Mouse (Mus musculus) midbrain, embryonic 11.5 days (tissue): ENCODE results near the gene Prr36. TPM values are rescaled to one million over a fixed set of nuclear protein-coding genes. Genes with fewer than 3 reads are reported as not detected.

Experiments
- ATAC-seq: fragments of 200-750 bp; cut with Nextera tagmentation; 2 replicates; pipeline ENCODE4 v1.8.0; 2017; ENCODE audit warnings: moderate TSS enrichment, moderate library complexity; ENCODE audit not compliant: low FRiP score
- DNase-seq: peaks from one replicate; pipeline ENCODE4 v3.0.0; 2015; ENCODE audit warnings: low spot score; ENCODE audit errors: missing footprints
- H3K27ac ChIP-seq: fragments of 300-500 bp; sonication (generic); 2 replicates; pipeline ENCODE4 v1.5.1; 2014; ENCODE audit warnings: low read depth, low read length
- H3K27me3 ChIP-seq: fragments of 300-500 bp; sonication (generic); 2 replicates; pipeline ENCODE4 v1.6.1; 2014; ENCODE audit warnings: mild to moderate bottlenecking, low read length, moderate library complexity, mixed read lengths; ENCODE audit not compliant: control insufficient read depth, insufficient read depth
- H3K36me3 ChIP-seq: fragments of 300-500 bp; sonication (generic); 2 replicates; pipeline ENCODE4 v1.6.1; 2014; ENCODE audit warnings: mild to moderate bottlenecking, low read length, moderate library complexity, mixed read lengths; ENCODE audit not compliant: control insufficient read depth, insufficient read depth
- H3K4me1 ChIP-seq: fragments of 300-500 bp; sonication (generic); 2 replicates; pipeline ENCODE4 v1.6.1; 2014; ENCODE audit warnings: low read length; ENCODE audit not compliant: control insufficient read depth, insufficient read depth
- H3K4me2 ChIP-seq: fragments of 300-500 bp; sonication (generic); 2 replicates; pipeline ENCODE4 v1.6.1; 2014; ENCODE audit warnings: mild to moderate bottlenecking, moderate library complexity
- H3K4me3 ChIP-seq: fragments of 300-500 bp; sonication (generic); 2 replicates; pipeline ENCODE4 v1.5.1; 2014; ENCODE audit warnings: low read depth, low read length
- H3K9ac ChIP-seq: fragments of 300-500 bp; sonication (generic); 2 replicates; pipeline ENCODE4 v1.6.1; 2014; ENCODE audit warnings: low read length
- H3K9me3 ChIP-seq: fragments of 300-500 bp; sonication (generic); 2 replicates; pipeline ENCODE4 v1.6.1; 2016; ENCODE audit warnings: low read length; ENCODE audit not compliant: control insufficient read depth
- WGBS: fragments of 180-500 bp; shearing (Covaris S2); extraction: QIAGEN DNeasy Blood & Tissue Kit; methylation state at CpG from one replicate; pipeline ENCODE4 v1.1.7; 2014; 5-methylcytosine and 5-hydroxymethylcytosine counted together
- polyA plus RNA-seq: library from polyadenylated mRNA; unstranded; fragments of >200 nt; fragmentation: Nextera tagmentation; extraction: Ambion mirVana; gene quantifications from 2 replicates; pipeline ENCODE4 v1.2.1, GENCODE M21; 2014

Prr36 gene
- polyA plus RNA-seq, 1 experiment from 2014 or later: 31.9 TPM

DNA sequence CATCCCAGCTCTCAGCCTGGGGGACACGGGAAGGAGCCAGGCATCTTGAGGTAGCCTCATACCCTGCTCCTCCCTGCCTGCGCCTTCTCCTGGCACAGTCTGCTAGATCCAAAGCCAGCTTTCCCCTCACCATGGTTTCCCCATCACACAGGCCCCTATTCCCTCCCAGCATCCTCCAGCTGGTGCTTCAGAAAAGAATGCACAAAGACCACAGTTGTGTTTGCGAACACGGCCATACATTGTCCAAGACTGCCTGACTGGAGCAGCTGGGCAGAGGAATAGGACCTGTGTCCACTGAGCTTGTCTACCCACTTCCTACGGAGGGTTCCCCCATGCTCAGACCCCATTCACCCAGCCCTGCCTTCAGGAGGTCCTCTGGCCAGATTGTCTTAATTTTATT, 25.0 kb downstream of the Prr36 start:
- ATAC-seq (peak; percentile 40; the same call in 1 of the 2 replicates), DNase-seq (peak; percentile 87)
- Histone ChIP-seq H3K27ac (peak overlapping the region; percentile 57), H3K36me3 (peaks cover under 1% of the 10 kb centered on the region; the same call in 1 of the 2 replicates), H3K9ac (peak overlapping the region; percentile 44), H3K4me2 (no peak overlapping the region), H3K4me3 (no peak overlapping the region), H3K9me3 (no peaks in the 10 kb centered on the region), H3K4me1 (peaks cover 14% of the 10 kb centered on the region), H3K27me3 (no peaks in the 10 kb centered on the region)
- 50% methylated on average over 5 of the region's 5 CpGs for WGBS

DNA sequence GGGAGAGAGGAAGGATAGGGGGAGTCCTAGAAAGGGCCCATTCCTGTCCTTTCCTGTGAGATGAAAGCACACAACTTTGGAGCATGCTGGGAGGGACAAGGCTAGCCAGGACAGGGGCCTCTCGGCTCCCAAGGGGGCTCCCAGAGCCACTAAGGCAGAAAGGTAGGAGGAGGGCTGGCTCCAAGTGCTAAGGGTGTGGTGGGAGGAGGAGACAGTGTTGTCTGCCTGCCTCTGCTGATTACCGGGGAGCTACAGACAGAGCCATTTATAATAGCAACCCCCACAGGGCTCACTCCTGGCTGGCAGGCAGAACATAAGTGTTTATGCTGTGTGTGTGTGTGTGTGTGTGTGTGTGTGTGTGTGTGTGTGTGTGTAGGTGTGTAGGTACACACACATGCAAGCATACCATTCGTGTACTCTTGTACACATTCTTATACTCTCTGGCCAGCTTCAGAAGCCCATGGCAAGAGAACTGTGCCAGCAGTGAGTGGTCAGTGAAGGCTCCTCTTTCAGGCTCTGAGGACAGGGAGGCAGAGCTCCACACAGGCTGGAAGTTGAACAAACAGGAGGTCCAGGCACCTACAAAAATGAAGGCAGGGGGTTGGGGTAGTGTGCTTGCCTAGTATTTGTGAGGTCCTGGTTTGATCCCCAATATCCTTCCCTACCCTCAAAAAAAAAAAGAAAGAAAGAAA, 28.1 kb downstream of the Prr36 start:
- peak; percentile 64 for DNase-seq
- Histone ChIP-seq H3K4me1 (peaks cover 14% of the 10 kb centered on the region), H3K27ac (no peak overlapping the region), H3K27me3 (no peaks in the 10 kb centered on the region), H3K4me2 (no peak overlapping the region), H3K9ac (no peak overlapping the region), H3K36me3 (peaks cover 3% of the 10 kb centered on the region), H3K4me3 (no peak overlapping the region), H3K9me3 (no peaks in the 10 kb centered on the region)
- ATAC-seq: no peak
- 33% methylated on average over 3 of the region's 3 CpGs for WGBS

DNA sequence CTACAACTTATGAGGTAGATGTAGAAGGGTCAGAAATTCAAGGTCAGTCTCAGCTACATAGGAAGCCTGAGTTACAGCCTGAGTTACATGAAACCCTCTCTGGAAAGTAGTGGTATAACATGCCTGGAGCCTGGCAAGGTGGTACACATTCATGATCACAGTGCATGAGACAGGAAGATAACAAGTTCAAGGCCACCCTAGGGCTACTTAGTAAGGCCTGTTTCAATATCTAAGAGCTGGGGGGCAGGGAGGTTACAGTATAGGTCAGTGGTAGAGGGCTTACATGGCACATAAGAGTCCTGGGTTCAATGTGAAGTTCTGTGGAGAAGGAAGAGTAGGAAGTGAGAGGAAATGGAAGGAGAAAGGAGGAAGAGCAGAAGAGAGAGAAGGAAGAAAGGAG, 28.7 kb downstream of the Prr36 start:
- Histone ChIP-seq H3K4me3 (no peak overlapping the region), H3K27me3 (no peaks in the 10 kb centered on the region), H3K4me1 (peaks cover 14% of the 10 kb centered on the region), H3K9ac (no peak overlapping the region), H3K9me3 (no peaks in the 10 kb centered on the region), H3K4me2 (no peak overlapping the region), H3K27ac (no peak overlapping the region), H3K36me3 (peaks cover 3% of the 10 kb centered on the region)
- ATAC-seq: no peak
- peak; percentile 41 for DNase-seq

DNA sequence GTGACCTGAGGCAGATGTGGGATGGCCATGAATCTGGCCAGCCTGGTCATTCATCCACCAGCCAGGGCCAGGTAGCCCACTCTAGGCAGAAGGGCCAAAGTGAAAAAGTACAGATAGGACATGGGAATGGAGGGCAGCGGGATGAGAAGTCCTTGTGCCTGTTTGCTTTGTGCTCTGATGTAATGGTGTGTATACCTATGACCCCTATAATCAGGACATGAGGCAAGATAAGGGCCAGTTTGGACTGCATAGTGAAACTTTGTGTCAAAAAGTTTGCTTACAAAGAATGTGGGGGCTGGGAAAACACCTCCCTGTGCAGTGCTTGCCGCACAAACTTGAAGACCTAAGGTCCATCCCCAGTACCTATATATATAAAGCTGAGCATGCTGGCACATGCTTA, 31.1 kb downstream of the Prr36 start:
- H3K9me3 ChIP-seq: no peaks in the 10 kb centered on the region
- ATAC-seq: no peak
- no peak overlapping the region for H3K27ac ChIP-seq
- H3K4me3 ChIP-seq: no peak overlapping the region
- peaks cover 3% of the 10 kb centered on the region for H3K36me3 ChIP-seq
- no peak overlapping the region for H3K4me2 ChIP-seq
- no peak overlapping the region for H3K9ac ChIP-seq
- H3K27me3 ChIP-seq: no peaks in the 10 kb centered on the region
- 90% methylated on average over 2 of the region's 2 CpGs for WGBS
- no peaks in the 10 kb centered on the region for H3K4me1 ChIP-seq
- no peak for DNase-seq

DNA sequence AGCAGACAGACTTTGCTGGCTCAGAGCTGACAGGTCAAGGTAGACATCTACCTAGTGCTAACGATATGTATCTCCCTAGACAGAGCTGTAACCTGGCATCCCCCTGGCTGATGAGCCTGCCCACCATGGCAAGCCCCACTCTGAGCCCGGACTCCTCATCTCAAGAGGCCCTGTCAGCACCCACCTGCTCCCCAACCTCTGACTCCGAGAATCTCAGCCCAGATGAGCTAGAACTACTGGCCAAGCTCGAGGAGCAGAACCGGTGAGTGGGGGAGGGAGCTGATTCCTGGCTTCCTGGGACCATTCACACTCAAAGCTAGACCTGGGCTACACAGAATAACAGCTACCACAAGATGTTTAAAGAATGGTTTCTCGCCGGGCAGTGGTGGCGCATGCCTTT, 33.9 kb downstream of the Prr36 start:
- no peaks in the 10 kb centered on the region for H3K4me1 ChIP-seq
- no peak for ATAC-seq
- no peak overlapping the region for H3K27ac ChIP-seq
- no peak overlapping the region for H3K4me2 ChIP-seq
- H3K9me3 ChIP-seq: no peaks in the 10 kb centered on the region
- H3K36me3 ChIP-seq: peaks cover 3% of the 10 kb centered on the region
- H3K4me3 ChIP-seq: no peak overlapping the region
- WGBS: 87% methylated on average over 8 of the region's 8 CpGs
- H3K27me3 ChIP-seq: no peaks in the 10 kb centered on the region
- no peak overlapping the region for H3K9ac ChIP-seq
- DNase-seq: peak; percentile 65

DNA sequence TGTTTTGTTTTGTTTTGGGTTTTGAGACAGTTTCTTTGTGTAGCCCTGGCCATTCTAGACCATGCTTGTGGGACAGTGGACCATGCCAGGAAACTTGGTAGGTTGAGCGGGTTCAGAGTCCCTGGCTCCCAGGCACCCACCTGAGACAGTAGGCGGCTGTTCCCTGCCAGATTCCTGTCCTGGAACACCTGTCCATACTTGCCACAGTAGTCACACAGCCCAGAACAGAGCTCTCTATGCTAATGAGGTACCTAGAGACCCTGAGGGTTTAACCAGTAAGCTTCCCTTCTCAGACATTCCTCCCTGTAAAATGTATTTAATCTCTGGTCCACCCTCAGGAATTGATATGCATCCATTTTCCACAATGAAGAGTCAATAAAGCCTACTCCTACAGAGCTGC, 43.2 kb downstream of the Prr36 start:
- no peaks in the 10 kb centered on the region for H3K27me3 ChIP-seq
- H3K9me3 ChIP-seq: no peaks in the 10 kb centered on the region
- DNase-seq: no peak
- H3K4me3 ChIP-seq: no peak overlapping the region
- no peaks in the 10 kb centered on the region for H3K4me1 ChIP-seq
- no peak for ATAC-seq
- H3K36me3 ChIP-seq: no peaks in the 10 kb centered on the region
- H3K9ac ChIP-seq: no peak overlapping the region
- H3K4me2 ChIP-seq: no peak overlapping the region
- WGBS: 80% methylated on average over 2 of the region's 2 CpGs
- no peak overlapping the region for H3K27ac ChIP-seq

DNA sequence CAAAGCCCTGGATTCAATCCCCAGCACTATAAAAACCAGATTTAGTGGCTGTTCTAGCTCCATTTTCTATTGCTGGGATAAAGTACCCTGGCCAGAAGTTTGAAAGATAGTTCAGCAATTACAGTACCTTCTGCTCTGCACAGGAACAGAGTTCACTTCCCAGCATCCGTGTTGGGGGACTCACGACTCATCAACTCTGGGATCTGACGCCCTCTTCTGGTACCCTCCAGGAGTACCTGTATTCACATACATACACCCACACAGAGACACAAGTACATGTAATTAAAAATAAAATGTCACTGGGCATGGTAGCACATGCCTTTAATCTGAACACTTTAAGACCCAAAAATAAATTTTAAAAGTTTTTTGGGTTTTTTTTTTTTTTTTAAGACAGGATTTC, 44.8 kb downstream of the Prr36 start:
- no peaks in the 10 kb centered on the region for H3K36me3 ChIP-seq
- no peaks in the 10 kb centered on the region for H3K4me1 ChIP-seq
- H3K27ac ChIP-seq: no peak overlapping the region
- DNase-seq (no peak), ATAC-seq (no peak)
- 60% methylated on average over 3 of the region's 3 CpGs for WGBS
- H3K9ac ChIP-seq: no peak overlapping the region
- no peaks in the 10 kb centered on the region for H3K27me3 ChIP-seq
- H3K4me3 ChIP-seq: no peak overlapping the region
- H3K4me2 ChIP-seq: no peak overlapping the region
- no peaks in the 10 kb centered on the region for H3K9me3 ChIP-seq

DNA sequence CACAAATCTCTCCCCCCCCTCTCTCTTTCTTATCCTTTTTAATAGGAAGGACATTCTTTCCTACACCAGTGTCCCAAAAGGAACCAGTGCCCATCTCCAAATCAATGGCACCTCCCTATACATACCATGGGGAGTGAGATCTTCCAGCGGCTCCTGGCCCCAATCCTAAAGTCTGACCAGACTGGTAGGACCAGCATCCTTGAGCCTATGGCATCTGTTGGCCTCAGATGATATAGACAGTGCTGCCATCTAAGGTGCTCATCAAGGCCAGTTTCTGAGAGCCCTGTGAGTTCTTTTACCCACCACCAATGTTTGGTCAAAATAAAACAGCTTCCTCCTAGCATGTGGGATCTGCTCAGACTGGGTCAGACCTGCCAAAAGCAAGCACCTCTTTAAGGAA, 49.3 kb downstream of the Prr36 start:
- WGBS: 88% methylated on average over 1 of the region's 1 CpGs

DNA sequence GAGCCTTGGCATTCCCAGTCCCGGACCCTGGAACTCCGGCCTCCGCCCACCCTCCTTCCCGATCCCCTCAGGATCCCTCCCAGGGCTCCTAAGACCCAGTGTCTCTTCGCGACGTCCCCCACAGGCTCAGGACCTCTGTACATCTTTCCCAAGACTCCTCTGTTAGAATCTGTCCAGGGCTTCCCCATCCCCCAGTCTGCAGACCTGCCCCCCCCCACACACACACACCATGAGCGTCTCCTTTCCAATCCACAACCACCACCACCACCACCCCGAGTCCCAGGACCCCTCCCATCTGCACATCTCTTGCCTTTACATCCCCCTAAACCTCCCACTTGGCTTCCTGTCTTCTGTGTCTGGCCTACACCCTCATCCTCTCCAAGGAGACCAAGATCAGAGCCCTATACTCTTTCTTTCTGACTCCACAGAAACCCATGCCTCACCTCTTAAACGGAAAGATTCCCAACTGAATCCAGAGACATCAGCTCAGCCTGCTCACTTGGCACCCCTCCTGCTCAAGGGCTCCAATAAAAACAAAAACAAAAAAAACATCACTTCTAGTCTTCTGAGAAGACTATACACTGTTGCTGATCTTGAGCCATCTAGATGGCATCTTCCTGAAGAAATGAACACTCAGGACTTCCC, 50.3 kb downstream of the Prr36 start:
- H3K9me3 ChIP-seq: no peaks in the 10 kb centered on the region
- H3K9ac ChIP-seq: peak overlapping the region; percentile 77
- H3K4me3 ChIP-seq: peak overlapping the region; percentile 76
- H3K4me2 ChIP-seq: peak overlapping the region; percentile 78
- H3K4me1 ChIP-seq: peaks cover 3% of the 10 kb centered on the region; the same call in 1 of the 2 replicates
- H3K36me3 ChIP-seq: no peaks in the 10 kb centered on the region
- ATAC-seq (no peak; the same call in 1 of the 2 replicates), DNase-seq (peak; percentile 88)
- WGBS: 12% methylated on average over 10 of the region's 10 CpGs
- H3K27me3 ChIP-seq: no peaks in the 10 kb centered on the region
- no peak overlapping the region for H3K27ac ChIP-seq

More for the DNA sequence above, 49.3 kb downstream of the Prr36 start:
- H3K9ac ChIP-seq: no peak overlapping the region
- no peak for ATAC-seq
- no peaks in the 10 kb centered on the region for H3K36me3 ChIP-seq
- H3K4me1 ChIP-seq: peaks cover 3% of the 10 kb centered on the region; the same call in 1 of the 2 replicates
- H3K27ac ChIP-seq: no peak overlapping the region
- no peak overlapping the region for H3K4me3 ChIP-seq
- H3K27me3 ChIP-seq: no peaks in the 10 kb centered on the region
- no peak for DNase-seq
- H3K9me3 ChIP-seq: no peaks in the 10 kb centered on the region
- H3K4me2 ChIP-seq: no peak overlapping the region
